Mouse (Mus musculus) heart, embryonic 11.5 days (tissue): ENCODE measurements around the gene Rapgef2. TPM values are rescaled to one million over a fixed set of nuclear protein-coding genes. Genes with fewer than 3 reads are reported as not detected.

Experiments
- ATAC-seq: fragments of 200-750 bp; cut with Nextera tagmentation; replicated peaks from 2 replicates; pipeline ENCODE4 v1.8.0; 2017; ENCODE audit warnings: moderate library complexity; ENCODE audit not compliant: insufficient number of reproducible peaks, low FRiP score, low TSS enrichment
- H3K27ac ChIP-seq: fragments of 300-500 bp; sonication (generic); 2 replicates; pipeline ENCODE4 v1.5.1; 2014; ENCODE audit warnings: mild to moderate bottlenecking, low read depth, low read length
- H3K27me3 ChIP-seq: fragments of 300-500 bp; sonication (generic); 2 replicates; pipeline ENCODE4 v1.6.1; 2014; ENCODE audit warnings: mild to moderate bottlenecking, low read length, mixed read lengths; ENCODE audit not compliant: control insufficient read depth, insufficient read depth
- H3K36me3 ChIP-seq: fragments of 300-500 bp; sonication (generic); 2 replicates; pipeline ENCODE4 v1.6.1; 2014; ENCODE audit warnings: mild to moderate bottlenecking, low read length, moderate library complexity, mixed read lengths; ENCODE audit not compliant: control insufficient read depth, insufficient read depth
- H3K4me1 ChIP-seq: fragments of 300-500 bp; sonication (generic); 2 replicates; pipeline ENCODE4 v1.6.1; 2014; ENCODE audit warnings: low read length; ENCODE audit not compliant: control insufficient read depth, insufficient read depth
- H3K4me2 ChIP-seq: fragments of 300-500 bp; sonication (generic); 2 replicates; pipeline ENCODE4 v1.6.1; 2014; ENCODE audit warnings: mild to moderate bottlenecking, moderate library complexity
- H3K4me3 ChIP-seq: fragments of 300-500 bp; sonication (generic); 2 replicates; pipeline ENCODE4 v1.5.1; 2014; ENCODE audit warnings: low read depth, low read length
- H3K9ac ChIP-seq: fragments of 300-500 bp; sonication (generic); 2 replicates; pipeline ENCODE4 v1.6.1; 2014; ENCODE audit warnings: mild to moderate bottlenecking, low read depth, low read length, moderate library complexity
- H3K9me3 ChIP-seq: fragments of 300-500 bp; sonication (generic); replicated peaks from 2 replicates; pipeline ENCODE4 v1.6.1; 2016; ENCODE audit warnings: low read length; ENCODE audit not compliant: control insufficient read depth
- WGBS: fragments of 180-500 bp; shearing (Covaris S2); extraction: QIAGEN DNeasy Blood & Tissue Kit; methylation state at CpG from one replicate; pipeline ENCODE4 v1.1.7; 2014; ENCODE audit not compliant: insufficient replicate concordance; 5-methylcytosine and 5-hydroxymethylcytosine counted together
- polyA plus RNA-seq: library from polyadenylated mRNA; unstranded; fragments of >200 nt; fragmentation: Nextera tagmentation; extraction: Ambion mirVana; gene quantifications from 2 replicates; pipeline ENCODE4 v1.2.1, GENCODE M21; 2014

Gene Rapgef2
- polyA plus RNA-seq, 1 experiment from 2014 or later, result 5.9 TPM

- no peak overlapping the region for H3K4me3 ChIP-seq
- no peak for ATAC-seq
- no peaks in the 10 kb centered on the region for H3K9me3 ChIP-seq
- no peaks in the 10 kb centered on the region for H3K4me1 ChIP-seq
- H3K27ac ChIP-seq, result no peak overlapping the region
- H3K36me3 ChIP-seq, result 0 out of 2 replicates have a peak, but pooled peaks cover 2% of the 10 kb centered on the region
- 85% methylated on average over 6 of the region's 6 CpGs for WGBS
- no peaks in the 10 kb centered on the region for H3K27me3 ChIP-seq
- H3K4me2 ChIP-seq, result no peak overlapping the region
- no peak overlapping the region for H3K9ac ChIP-seq
These were observed 176.2 kb downstream of the Rapgef2 start for GRCm38 (mm10) chr3:79110153-79110552.

GRCm38 (mm10) chr3:79108246-79108645, 178.1 kb downstream of the Rapgef2 start:
- no peak overlapping the region for H3K4me3 ChIP-seq
- no peaks in the 10 kb centered on the region for H3K9me3 ChIP-seq
- no peaks in the 10 kb centered on the region for H3K4me1 ChIP-seq
- H3K27me3 ChIP-seq, result no peaks in the 10 kb centered on the region
- H3K9ac ChIP-seq, result no peak overlapping the region
- 0 out of 2 replicates have a peak, but pooled peaks cover 2% of the 10 kb centered on the region for H3K36me3 ChIP-seq
- 86% methylated on average over 6 of the region's 6 CpGs for WGBS
- no peak for ATAC-seq
- no peak overlapping the region for H3K4me2 ChIP-seq
- H3K27ac ChIP-seq, result no peak overlapping the region

- Histone ChIP-seq H3K4me3 (no peak overlapping the region), H3K27me3 (no peaks in the 10 kb centered on the region), H3K9ac (no peak overlapping the region), H3K4me1 (peaks cover 17% of the 10 kb centered on the region), H3K27ac (no peak overlapping the region), H3K36me3 (0 out of 2 replicates have a peak, but pooled peaks cover 2% of the 10 kb centered on the region), H3K4me2 (no peak overlapping the region), H3K9me3 (no peaks in the 10 kb centered on the region)
- 83% methylated on average over 2 of the region's 2 CpGs for WGBS
- no peak for ATAC-seq
These were observed 180.0 kb downstream of the Rapgef2 start for GRCm38 (mm10) chr3:79106360-79106759.

- Histone ChIP-seq H3K4me1 (peaks cover 21% of the 10 kb centered on the region), H3K36me3 (0 out of 2 replicates have a peak, but pooled peaks cover 2% of the 10 kb centered on the region), H3K9ac (no peak overlapping the region), H3K4me2 (no peak overlapping the region), H3K9me3 (no peaks in the 10 kb centered on the region), H3K4me3 (no peak overlapping the region), H3K27ac (no peak overlapping the region), H3K27me3 (no peaks in the 10 kb centered on the region)
- 88% methylated on average over 9 of the region's 9 CpGs for WGBS
- ATAC-seq, result no peak
These were observed 182.7 kb downstream of the Rapgef2 start for GRCm38 (mm10) chr3:79103604-79104003.

DNA sequence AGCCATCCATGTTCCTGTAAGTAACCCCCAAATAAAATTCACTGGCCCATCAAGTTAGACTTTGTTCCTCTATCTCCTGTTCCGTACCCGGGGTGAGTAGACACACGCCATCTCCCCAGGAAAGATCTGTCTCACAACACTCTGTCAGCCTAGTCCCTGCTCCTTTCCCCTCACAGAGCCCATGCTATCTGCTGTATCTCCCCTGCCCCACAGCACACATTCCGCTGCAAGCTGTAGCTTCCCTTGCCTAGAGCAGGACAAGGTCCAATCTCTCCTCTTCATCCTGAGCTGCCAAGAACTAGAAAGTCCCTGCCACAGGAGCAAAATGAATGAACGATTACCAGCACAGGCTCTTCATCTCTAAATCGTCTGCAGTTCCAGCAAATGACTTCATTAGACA, 184.6 kb downstream of the Rapgef2 start:
- H3K9ac ChIP-seq, result no peak overlapping the region
- 42% methylated on average over 6 of the region's 6 CpGs for WGBS
- peaks cover 7% of the 10 kb centered on the region for H3K36me3 ChIP-seq
- no peaks in the 10 kb centered on the region for H3K9me3 ChIP-seq
- H3K27me3 ChIP-seq, result no peaks in the 10 kb centered on the region
- H3K4me1 ChIP-seq, result peaks cover 21% of the 10 kb centered on the region
- no peak for ATAC-seq
- H3K4me2 ChIP-seq, result peak overlapping the region; percentile 39
- H3K27ac ChIP-seq, result peak overlapping the region; percentile 70
- H3K4me3 ChIP-seq, result no peak overlapping the region

- Histone ChIP-seq H3K27ac (no peak overlapping the region), H3K9ac (no peak overlapping the region), H3K27me3 (no peaks in the 10 kb centered on the region), H3K4me3 (no peak overlapping the region), H3K9me3 (no peaks in the 10 kb centered on the region), H3K4me1 (peaks cover 21% of the 10 kb centered on the region), H3K4me2 (no peak overlapping the region), H3K36me3 (peaks cover 7% of the 10 kb centered on the region)
- no peak for ATAC-seq
- 87% methylated on average over 7 of the region's 7 CpGs for WGBS
These were observed 185.5 kb downstream of the Rapgef2 start for GRCm38 (mm10) chr3:79100831-79101230.

- no peaks in the 10 kb centered on the region for H3K4me1 ChIP-seq
- 88% methylated on average over 7 of the region's 7 CpGs for WGBS
- no peak for ATAC-seq
These were observed 197.2 kb downstream of the Rapgef2 start for GRCm38 (mm10) chr3:79089091-79089490.

DNA sequence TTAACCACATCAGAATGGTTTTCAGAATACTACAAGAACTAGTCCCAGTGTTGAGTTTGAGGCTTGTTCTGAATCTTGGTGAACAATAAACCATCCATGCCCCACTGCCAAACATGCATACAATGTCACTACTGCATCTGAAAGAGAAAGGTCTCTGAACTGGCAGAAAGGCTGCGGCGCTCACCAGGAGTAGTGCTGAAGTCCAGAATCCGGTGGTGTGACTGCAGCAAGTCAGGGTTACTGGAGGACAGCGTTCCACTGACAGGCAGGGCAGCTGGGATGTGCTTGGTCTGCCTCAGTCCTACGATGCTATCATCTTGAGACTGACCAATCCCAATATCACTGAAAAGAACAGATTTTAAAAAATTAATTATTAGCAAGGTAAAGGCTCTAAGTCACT, 197.9 kb downstream of the Rapgef2 start:
- Histone ChIP-seq H3K27me3 (no peaks in the 10 kb centered on the region), H3K4me2 (no peak overlapping the region), H3K4me3 (no peak overlapping the region), H3K27ac (no peak overlapping the region), H3K9me3 (no peaks in the 10 kb centered on the region), H3K36me3 (peaks cover 17% of the 10 kb centered on the region), H3K9ac (no peak overlapping the region), H3K4me1 (no peaks in the 10 kb centered on the region)
- WGBS, result 86% methylated on average over 5 of the region's 5 CpGs
- ATAC-seq, result no peak

More at GRCm38 (mm10) chr3:79089091-79089490, 197.2 kb downstream of the Rapgef2 start:
- peaks cover 17% of the 10 kb centered on the region for H3K36me3 ChIP-seq
- H3K27ac ChIP-seq, result no peak overlapping the region
- no peaks in the 10 kb centered on the region for H3K27me3 ChIP-seq
- no peak overlapping the region for H3K4me3 ChIP-seq
- H3K9me3 ChIP-seq, result no peaks in the 10 kb centered on the region
- H3K4me2 ChIP-seq, result no peak overlapping the region
- H3K9ac ChIP-seq, result no peak overlapping the region

DNA sequence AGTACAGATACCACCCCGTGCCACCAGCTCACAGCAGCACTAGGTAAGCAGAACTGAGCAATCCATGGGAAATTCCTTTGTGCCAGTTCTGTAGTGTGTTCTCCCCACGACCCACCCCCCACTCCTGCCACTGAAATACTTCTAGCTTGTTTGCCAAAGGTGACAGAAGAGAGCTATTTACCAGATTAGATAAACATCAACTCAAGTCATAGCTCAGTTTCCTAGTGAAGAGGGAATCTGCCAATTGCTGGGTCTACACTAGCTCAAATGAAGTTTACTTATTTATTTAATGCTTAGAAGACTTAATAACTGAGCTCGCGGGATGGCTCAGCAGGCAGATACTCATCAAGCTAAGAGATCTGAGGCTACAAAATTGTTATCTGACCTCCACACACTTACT, 200.0 kb downstream of the Rapgef2 start:
- Histone ChIP-seq H3K27me3 (no peaks in the 10 kb centered on the region), H3K36me3 (peaks cover 16% of the 10 kb centered on the region), H3K4me1 (no peaks in the 10 kb centered on the region), H3K9me3 (no peaks in the 10 kb centered on the region), H3K4me3 (no peak overlapping the region), H3K9ac (no peak overlapping the region), H3K4me2 (no peak overlapping the region), H3K27ac (no peak overlapping the region)
- no peak for ATAC-seq
- WGBS, result 70% methylated on average over 4 of the region's 4 CpGs
